Mouse (Mus musculus) megakaryocyte, adult 5-6 weeks (primary cell): ENCODE results near the gene Gm19668. TPM values are rescaled to one million over a fixed set of nuclear protein-coding genes. Genes with fewer than 3 reads are reported as not detected.
"Not testable (repeated sequence)": the region's sequence is repeated elsewhere in the genome, so short reads cannot be mapped to it uniquely, and the experiment has no call there.

Experiments used
- ATAC-seq: 2 replicates; pipeline ENCODE4 v1.8.0; 2016; ENCODE audit warnings: mild to moderate bottlenecking, inconsistent platforms; ENCODE audit not compliant: poor library complexity, severe bottlenecking
- total RNA-seq, 2 experiments: library from RNA; stranded (forward) in 1 of 2; stranded (reverse) in 1 of 2; fragments of 153-499, 151-499 nt in 1 of 2; fragments of 221-1000, 200-1000 nt in 1 of 2; gene quantifications; 2 replicates each; pipeline versions ENCODE4 v1.2.3 to v1.2.4; 2015 to 2017

Gene Gm19668
- total RNA-seq, 2 experiments from 2014 or later, result not detected

DNA sequence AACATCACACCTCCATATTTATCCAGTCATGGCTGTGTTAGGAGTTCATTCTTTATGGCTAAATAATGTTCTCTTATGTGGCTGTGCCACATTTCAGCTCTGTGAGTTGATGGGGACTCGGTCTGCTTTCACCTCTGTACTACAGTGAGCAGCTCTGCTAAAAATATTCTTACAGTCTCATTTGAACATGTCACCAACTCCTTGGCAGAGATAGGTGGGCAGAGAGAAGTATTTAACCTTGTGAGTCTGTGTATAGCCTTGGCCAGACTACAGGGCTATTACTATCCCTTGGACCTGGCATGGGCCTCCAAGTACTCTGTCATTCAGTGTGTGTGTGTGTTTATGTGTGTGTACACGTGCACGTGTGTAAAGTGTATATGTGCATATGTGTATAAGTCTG lies 26.8 kb downstream of the Gm19668 start:
- not testable (repeated sequence) for ATAC-seq

DNA sequence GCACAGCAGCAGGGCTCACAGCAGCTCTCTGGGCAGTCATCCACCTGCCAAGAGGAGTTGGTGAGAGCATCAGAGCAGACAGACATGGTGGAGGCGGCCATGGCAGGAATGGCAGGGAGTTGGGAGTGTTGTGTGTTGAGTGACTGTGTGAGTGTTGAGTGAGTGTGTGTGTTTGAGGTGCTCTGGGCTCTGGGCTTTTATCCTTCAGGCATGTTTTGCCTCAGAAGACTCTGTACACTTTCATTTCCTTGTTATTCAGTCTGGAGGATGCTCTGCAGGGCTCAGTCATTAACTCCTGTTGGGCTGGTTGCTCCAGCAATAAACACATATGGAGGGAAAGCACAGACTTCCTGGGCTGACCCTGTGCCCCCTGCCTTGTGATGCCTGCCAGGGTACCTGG lies 27.7 kb downstream of the Gm19668 start, which contains the start of gene Gm3238:
Gene Gm3238, minus strand, starts transcription at position 101 of the 400 bp plus-strand sequence.
- not testable (repeated sequence) for ATAC-seq

DNA sequence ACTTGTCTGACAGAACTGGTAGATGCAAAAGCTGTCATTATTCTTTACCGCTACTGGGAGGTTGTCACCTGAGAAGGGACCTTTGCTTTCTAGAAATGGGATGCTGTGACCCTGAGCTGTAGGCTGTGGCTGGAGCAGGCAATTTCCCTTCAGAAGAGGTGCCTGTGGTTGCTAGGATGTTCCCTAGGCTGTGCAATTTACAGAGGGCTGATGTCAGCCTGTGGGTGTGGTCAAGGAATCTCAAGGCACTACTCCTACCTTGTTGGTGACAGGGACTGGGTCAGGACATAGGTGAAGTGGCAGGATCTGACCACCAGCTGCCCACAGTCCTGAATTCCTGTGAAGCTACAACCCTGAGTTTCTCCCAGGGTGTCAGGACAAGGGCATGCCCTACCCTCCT lies 29.2 kb downstream of the Gm19668 start:
- ATAC-seq, result no peak

DNA sequence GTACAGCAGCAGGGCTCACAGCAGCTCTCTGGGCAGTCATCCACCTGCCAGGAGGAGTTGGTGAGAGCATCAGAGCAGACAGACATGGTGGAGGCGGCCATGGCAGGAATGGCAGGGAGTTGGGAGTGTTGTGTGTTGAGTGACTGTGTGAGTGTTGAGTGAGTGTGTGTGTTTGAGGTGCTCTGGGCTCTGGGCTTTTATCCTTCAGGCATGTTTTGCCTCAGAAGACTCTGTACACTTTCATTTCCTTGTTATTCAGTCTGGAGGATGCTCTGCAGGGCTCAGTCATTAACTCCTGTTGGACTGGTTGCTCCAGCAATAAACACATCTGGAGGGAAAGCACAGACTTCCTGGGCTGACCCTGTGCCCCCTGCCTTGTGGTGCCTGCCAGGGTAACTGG lies 39.4 kb downstream of the Gm19668 start, which contains the start of gene Gm3233:
Gene Gm3233, minus strand, starts transcription at position 101 of the 400 bp plus-strand sequence.
- not testable (repeated sequence) for ATAC-seq

DNA sequence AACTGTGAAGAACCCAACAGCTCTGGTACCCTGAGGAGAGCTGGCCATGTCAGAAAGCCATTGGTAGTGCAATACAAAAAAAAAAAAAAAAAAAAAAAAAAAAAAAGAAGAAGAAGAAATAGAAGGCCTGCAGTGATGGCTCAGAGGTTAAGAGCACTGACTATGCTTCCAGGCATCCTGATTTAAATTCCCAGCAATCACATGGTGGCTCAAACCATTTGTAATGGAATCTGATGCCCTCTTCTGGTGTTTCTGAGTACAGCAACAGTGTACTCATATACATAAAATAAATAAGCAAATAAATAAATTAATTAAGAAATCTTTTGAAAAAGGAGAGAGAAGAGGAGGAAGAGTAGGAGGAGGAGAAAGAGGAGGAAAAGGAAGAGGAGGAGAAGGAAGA lies 45.5 kb downstream of the Gm19668 start:
- no peak for ATAC-seq

DNA sequence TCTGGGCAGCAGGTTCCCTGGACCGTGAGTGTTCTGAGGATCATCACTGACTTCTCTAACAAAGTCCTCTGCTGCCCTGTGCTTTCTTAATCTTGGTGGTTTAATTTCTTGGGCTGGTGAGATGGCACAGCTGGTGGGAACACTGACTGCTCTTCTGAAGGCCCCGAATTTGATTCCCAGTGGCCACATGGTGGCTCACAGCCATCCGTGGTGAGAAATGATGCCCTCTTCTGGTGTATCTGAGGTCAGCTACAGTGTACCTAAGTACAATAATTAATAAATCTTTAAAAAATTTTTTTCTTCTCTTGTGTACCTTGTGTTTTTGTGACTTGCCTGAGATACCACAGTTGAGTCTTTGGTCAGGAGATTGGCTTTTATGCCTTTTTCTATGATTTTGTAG lies 46.6 kb downstream of the Gm19668 start:
- ATAC-seq, result not testable (repeated sequence)

DNA sequence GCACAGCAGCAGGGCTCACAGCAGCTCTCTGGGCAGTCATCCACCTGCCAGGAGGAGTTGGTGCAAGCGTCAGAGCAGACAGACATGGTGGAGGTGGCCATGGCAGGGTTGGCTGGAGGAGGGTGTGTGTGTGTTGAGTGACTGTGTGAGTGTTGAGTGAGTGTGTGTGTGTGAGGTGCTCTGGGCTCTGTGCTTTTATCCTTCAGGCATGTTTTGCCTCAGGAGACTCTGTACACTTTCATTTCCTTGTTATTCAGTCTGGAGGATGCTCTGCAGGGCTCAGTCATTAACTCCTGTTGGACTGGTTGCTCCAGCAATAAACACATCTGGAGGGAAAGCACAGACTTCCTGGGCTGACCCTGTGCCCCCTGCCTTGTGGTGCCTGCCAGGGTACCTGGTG lies 47.7 kb downstream of the Gm19668 start, which contains the start of gene Gm9736:
Gene Gm9736, minus strand, starts transcription at position 101 of the 400 bp plus-strand sequence.
- ATAC-seq, result not testable (repeated sequence)

DNA sequence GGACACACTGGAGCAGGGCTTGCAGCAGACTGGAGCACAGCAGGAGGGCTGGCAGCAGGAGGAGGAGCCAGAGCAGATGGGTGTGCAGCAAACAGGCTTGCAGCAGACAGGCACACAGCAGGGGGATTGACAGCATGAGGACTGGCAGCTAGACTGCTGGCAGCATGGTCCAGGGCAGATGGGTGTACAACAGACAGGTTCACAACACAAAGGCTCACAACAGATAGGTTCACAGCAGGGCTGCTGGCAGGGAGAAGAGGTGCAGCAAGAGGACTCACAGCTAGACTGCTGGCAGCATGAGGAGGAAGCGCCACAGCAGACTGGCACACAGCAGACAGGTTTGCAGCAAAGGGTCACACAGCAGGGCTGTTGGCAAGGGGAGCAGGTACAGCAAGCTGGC lies 48.2 kb downstream of the Gm19668 start:
- ATAC-seq, result not testable (repeated sequence)

Other genes starting within 250 kb of the Gm19668 start
Only the 30 nearest of the 33 such genes appear.
- gene Sumo3, start 193.0 kb downstream of the Gm19668 start, total RNA-seq (2015), result 22.1 and 22.7 TPM in 2 replicates
- gene Sumo3, start 193.0 kb downstream of the Gm19668 start, total RNA-seq (2017), result 118 and 137 TPM in 2 replicates
- not detected in 2 replicates for gene Gm49325, start 192.9 kb downstream of the Gm19668 start, total RNA-seq (2015)
- not detected in 2 replicates for gene Gm49325, start 192.9 kb downstream of the Gm19668 start, total RNA-seq (2017)
- gene Ube2g2, start 176.9 kb downstream of the Gm19668 start, total RNA-seq (2015), result 15.3 and 18.1 TPM in 2 replicates
- gene Ube2g2, start 176.9 kb downstream of the Gm19668 start, total RNA-seq (2017), result 27.4 and 40.0 TPM in 2 replicates
- not detected in 2 replicates for gene Tspear, start 112.6 kb downstream of the Gm19668 start, total RNA-seq (2015)
- not detected in 2 replicates for gene Tspear, start 112.6 kb downstream of the Gm19668 start, total RNA-seq (2017)
- not detected in 2 replicates for gene Gm19402, start 108.4 kb downstream of the Gm19668 start, total RNA-seq (2015)
- not detected in 2 replicates for gene Gm19402, start 108.4 kb downstream of the Gm19668 start, total RNA-seq (2017)
- not detected in 2 replicates for gene Gm9508, start 101.9 kb downstream of the Gm19668 start, total RNA-seq (2015)
- gene Gm9508, start 101.9 kb downstream of the Gm19668 start, total RNA-seq (2017), result not detected in 2 replicates
- not detected in 2 replicates for gene Gm10272, start 92.5 kb downstream of the Gm19668 start, total RNA-seq (2015)
- not detected in 2 replicates for gene Gm10272, start 92.5 kb downstream of the Gm19668 start, total RNA-seq (2017)
- gene Gm10024, start 87.7 kb downstream of the Gm19668 start, total RNA-seq (2015), result not detected in 2 replicates
- not detected in 2 replicates for gene Gm10024, start 87.7 kb downstream of the Gm19668 start, total RNA-seq (2017)
- not detected in 2 replicates for gene Gm10142, start 83.3 kb downstream of the Gm19668 start, total RNA-seq (2015)
- not detected in 2 replicates for gene Gm10142, start 83.3 kb downstream of the Gm19668 start, total RNA-seq (2017)
- not detected in 2 replicates for gene Krtap12-1, start 78.5 kb downstream of the Gm19668 start, total RNA-seq (2015)
- not detected in 2 replicates for gene Krtap12-1, start 78.5 kb downstream of the Gm19668 start, total RNA-seq (2017)
- not detected in 2 replicates for gene Gm10100, start 72.6 kb downstream of the Gm19668 start, total RNA-seq (2015)
- gene Gm10100, start 72.6 kb downstream of the Gm19668 start, total RNA-seq (2017), result not detected in 2 replicates
- gene Gm18596, start 56.5 kb downstream of the Gm19668 start, total RNA-seq (2015), result not detected in 2 replicates
- not detected in 2 replicates for gene Gm18596, start 56.5 kb downstream of the Gm19668 start, total RNA-seq (2017)
- not detected in 2 replicates for gene Gm9736, start 47.8 kb downstream of the Gm19668 start, total RNA-seq (2015)
- not detected in 2 replicates for gene Gm9736, start 47.8 kb downstream of the Gm19668 start, total RNA-seq (2017)
- not detected in 2 replicates for gene Gm3233, start 39.5 kb downstream of the Gm19668 start, total RNA-seq (2015)
- not detected in 2 replicates for gene Gm3233, start 39.5 kb downstream of the Gm19668 start, total RNA-seq (2017)
- not detected in 2 replicates for gene Gm3238, start 27.8 kb downstream of the Gm19668 start, total RNA-seq (2015)
- not detected in 2 replicates for gene Gm3238, start 27.8 kb downstream of the Gm19668 start, total RNA-seq (2017)
- gene Gm7138, start 22.2 kb downstream of the Gm19668 start, total RNA-seq (2015), result not detected in 2 replicates
- not detected in 2 replicates for gene Gm7138, start 22.2 kb downstream of the Gm19668 start, total RNA-seq (2017)
- not detected in 2 replicates for gene Gm3250, start 16.6 kb downstream of the Gm19668 start, total RNA-seq (2015)
- not detected in 2 replicates for gene Gm3250, start 16.6 kb downstream of the Gm19668 start, total RNA-seq (2017)
- gene Gm7137, start 10.9 kb downstream of the Gm19668 start, total RNA-seq (2015), result not detected in 2 replicates
- not detected in 2 replicates for gene Gm7137, start 10.9 kb downstream of the Gm19668 start, total RNA-seq (2017)
- not detected in 2 replicates for gene Gm9639, start 4.1 kb downstream of the Gm19668 start, total RNA-seq (2015)
- gene Gm9639, start 4.1 kb downstream of the Gm19668 start, total RNA-seq (2017), result not detected in 2 replicates
- gene Gm9507, start 12.7 kb upstream of the Gm19668 start, total RNA-seq (2015), result not detected in 2 replicates
- not detected in 2 replicates for gene Gm9507, start 12.7 kb upstream of the Gm19668 start, total RNA-seq (2017)
- not detected in 2 replicates for gene Gm2696, start 15.5 kb upstream of the Gm19668 start, total RNA-seq (2015)
- not detected in 2 replicates for gene Gm2696, start 15.5 kb upstream of the Gm19668 start, total RNA-seq (2017)
- gene Krtap10-4, start 28.0 kb upstream of the Gm19668 start, total RNA-seq (2015), result not detected in 2 replicates
- gene Krtap10-4, start 28.0 kb upstream of the Gm19668 start, total RNA-seq (2017), result not detected in 2 replicates
- not detected in 2 replicates for gene Krtap10-10, start 36.8 kb upstream of the Gm19668 start, total RNA-seq (2015)
- gene Krtap10-10, start 36.8 kb upstream of the Gm19668 start, total RNA-seq (2017), result not detected in 2 replicates
- gene Gm36176, start 47.7 kb upstream of the Gm19668 start, total RNA-seq (2015), result not detected in 2 replicates
- not detected in 2 replicates for gene Gm36176, start 47.7 kb upstream of the Gm19668 start, total RNA-seq (2017)
- not detected in 2 replicates for gene Gm10318, start 53.7 kb upstream of the Gm19668 start, total RNA-seq (2015)
- gene Gm10318, start 53.7 kb upstream of the Gm19668 start, total RNA-seq (2017), result not detected in 2 replicates
- not detected in 2 replicates for gene Gm3285, start 62.8 kb upstream of the Gm19668 start, total RNA-seq (2015)
- not detected in 2 replicates for gene Gm3285, start 62.8 kb upstream of the Gm19668 start, total RNA-seq (2017)
- gene Lrrc3, start 103.4 kb upstream of the Gm19668 start, total RNA-seq (2015), result 0.07 TPM in 1 of 2 replicates, not detected in the other
- gene Lrrc3, start 103.4 kb upstream of the Gm19668 start, total RNA-seq (2017), result not detected in 2 replicates
- gene Trpm2, start 171.4 kb upstream of the Gm19668 start, total RNA-seq (2015), result 15.2 and 20.7 TPM in 2 replicates
- gene Trpm2, start 171.4 kb upstream of the Gm19668 start, total RNA-seq (2017), result 33.5 and 35.8 TPM in 2 replicates
- 9.1 and 12.3 TPM in 2 replicates for gene 1810043G02Rik, start 179.4 kb upstream of the Gm19668 start, total RNA-seq (2015)
- gene 1810043G02Rik, start 179.4 kb upstream of the Gm19668 start, total RNA-seq (2017), result 12.2 and 15.8 TPM in 2 replicates
- 6.9 and 7.0 TPM in 2 replicates for gene Pfkl, start 210.9 kb upstream of the Gm19668 start, total RNA-seq (2015)
- gene Pfkl, start 210.9 kb upstream of the Gm19668 start, total RNA-seq (2017), result 13.6 and 16.9 TPM in 2 replicates